ENCODE assay signal across 8 mouse cellular contexts in the genomic region with DNA sequence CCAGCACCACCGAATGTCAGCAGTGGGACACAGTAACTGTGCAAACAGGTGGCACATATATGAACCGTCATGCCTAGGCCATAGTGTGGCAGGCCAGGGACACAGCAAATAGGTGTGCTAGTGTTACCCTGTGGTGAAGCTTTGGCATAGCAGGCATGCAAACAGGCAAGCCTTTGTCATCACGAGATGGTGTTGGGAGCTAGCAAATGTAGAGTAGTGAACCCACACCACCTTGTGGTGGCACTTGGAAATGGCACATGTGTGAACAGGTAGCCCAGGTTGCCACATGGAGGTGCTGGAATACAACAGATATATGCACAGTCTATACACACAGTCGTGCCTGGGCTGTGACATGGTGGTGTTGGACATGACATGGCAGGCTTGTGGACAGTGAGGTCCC. TPM values are rescaled to one million over a fixed set of nuclear protein-coding genes. Genes with fewer than 3 reads are reported as not detected.
A peak's percentile ranks its signal among the peaks of the same experiment; 100 is the strongest.
DNase-seq lines count a peak whose midpoint lies in the region; ATAC-seq and TF ChIP-seq lines count a peak whose summit lies in the region.

No protein-coding gene starts in this region.

- H3K4me2 ChIP-seq in hindbrain, postnatal 0 days (ENCODE audit: low read depth, low read length), result no peak overlapping the region

- no peak overlapping the region for H3K4me3 ChIP-seq in hindbrain, postnatal 0 days (ENCODE audit: low read length)

- no peak overlapping the region for H3K27ac ChIP-seq in hindbrain, postnatal 0 days

- H3K9me3 ChIP-seq in hindbrain, postnatal 0 days (ENCODE audit: low read length), result no peaks in the 10 kb centered on the region

- WGBS in hindbrain, postnatal 0 days, result 33% methylated on average over 4 of the region's 4 CpGs

- no peak overlapping the region for H3K9ac ChIP-seq in hindbrain, postnatal 0 days (replicated peaks; ENCODE audit: low read length)

- peak; percentile 94 for DNase-seq in MN1 (ENCODE audit: low spot score)
- peak; percentile 69 to 76 for DNase-seq in cerebellum, adult 18-20 months
- DNase-seq in hindbrain, postnatal 0 days (ENCODE audit: low spot score), result peak; percentile 91
- peak; percentile 79 for DNase-seq in left cerebral cortex, adult 11 months (ENCODE audit: low spot score)
- DNase-seq in retina, postnatal 7 days (ENCODE audit: low read depth, low spot score), result peak; percentile 50
- DNase-seq in thymus, postnatal 4 days, result peak; percentile 82

- no peaks in the 10 kb centered on the region for H3K36me3 ChIP-seq in hindbrain, postnatal 0 days (ENCODE audit: insufficient read depth, low read length)

- no peaks in the 10 kb centered on the region for H3K4me1 ChIP-seq in hindbrain, postnatal 0 days (ENCODE audit: insufficient read depth, low read length)

- no peaks in the 10 kb centered on the region for H3K27me3 ChIP-seq in hindbrain, postnatal 0 days (ENCODE audit: insufficient read depth, low read length)

- peak; percentile 98 for TF ChIP-seq CTCF in hindbrain, postnatal 0 days (IDR thresholded peaks at IDR 0.05; ENCODE audit: low read depth)

- peak; percentile 76 for ATAC-seq in frontal cortex, adult (ENCODE audit: low TSS enrichment)
- ATAC-seq in hindbrain, postnatal 0 days, result peak; percentile 76
- peak; percentile 74 for ATAC-seq in megakaryocyte, adult 5-6 weeks (ENCODE audit: poor library complexity, severe bottlenecking)

RNA-seq across cellular contexts. Expression of gene P4ha1, which starts 30.5 kb away (rescaled TPM):
- 17.6 and 18.3 TPM in 2 replicates for total RNA-seq in hindbrain, postnatal 0 days (2014; rRNA removed)
- 12.7 and 13.3 TPM in 2 replicates for polyA plus RNA-seq in hindbrain, postnatal 0 days (2015; fragmentation: Nextera tagmentation; extraction: Ambion mirVana)
- 9.6 and 14.3 TPM in 2 replicates for total RNA-seq in megakaryocyte, adult 5-6 weeks (2015)
- total RNA-seq in megakaryocyte, adult 5-6 weeks (2017), result 19.2 and 25.0 TPM in 2 replicates
